Mouse (Mus musculus) adrenal gland, adult 8-10 months (tissue): ENCODE results near the gene Gm11492. TPM values are rescaled to one million over a fixed set of nuclear protein-coding genes. Genes with fewer than 3 reads are reported as not detected.

ENCODE experiments used
- DNase-seq: peaks from one replicate; pipeline ENCODE4 v3.0.0; 2022
- total RNA-seq, 4 experiments: library from RNA; stranded (reverse); gene quantifications; 2 replicates each; pipeline ENCODE4 v1.2.4; 2022

Gene Gm11492
- not detected for total RNA-seq

DNA sequence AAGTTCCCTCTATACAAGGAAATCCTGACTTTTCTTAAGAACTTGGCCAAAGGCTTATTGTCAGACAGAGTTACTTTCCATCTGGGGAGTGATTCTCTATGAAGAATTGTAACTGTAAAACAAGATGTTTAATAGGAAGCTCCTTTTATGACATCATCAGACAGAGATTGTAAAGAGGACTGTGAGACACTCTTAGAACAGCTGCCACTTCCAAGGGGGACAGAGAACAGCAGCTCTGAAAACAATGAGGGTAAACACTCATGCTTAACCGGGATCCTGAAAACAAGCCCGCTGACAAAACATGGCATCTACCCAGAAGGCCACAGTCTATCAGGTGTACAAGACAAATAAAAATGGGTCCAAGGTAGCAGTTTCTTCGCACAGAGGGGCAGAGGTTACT is at the start of gene Gm11492:
Gene Gm11492, plus strand, starts transcription at position 153 of the 400 bp plus-strand sequence.
- DNase-seq, result no peak

DNA sequence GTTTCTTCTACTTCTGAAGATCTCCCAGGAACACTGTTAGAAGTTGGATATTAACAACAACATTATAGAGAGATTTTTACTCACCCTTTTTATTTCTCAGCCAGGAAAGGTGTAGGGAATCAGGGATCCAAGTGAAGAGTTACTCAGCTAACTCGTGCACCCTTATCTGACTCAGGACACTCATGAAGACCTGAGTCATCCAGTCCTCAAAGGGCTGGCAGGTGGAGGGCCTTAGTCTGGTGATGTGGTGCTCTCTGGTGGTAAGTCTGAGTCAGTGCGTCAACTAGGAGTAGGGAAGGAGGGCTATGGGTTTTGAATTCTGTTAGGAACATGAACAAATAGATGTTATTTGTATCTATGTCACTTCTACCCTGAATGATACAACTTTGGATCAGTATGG is 47.2 kb upstream of the Gm11492 start:
- DNase-seq, result peak; percentile 49

DNA sequence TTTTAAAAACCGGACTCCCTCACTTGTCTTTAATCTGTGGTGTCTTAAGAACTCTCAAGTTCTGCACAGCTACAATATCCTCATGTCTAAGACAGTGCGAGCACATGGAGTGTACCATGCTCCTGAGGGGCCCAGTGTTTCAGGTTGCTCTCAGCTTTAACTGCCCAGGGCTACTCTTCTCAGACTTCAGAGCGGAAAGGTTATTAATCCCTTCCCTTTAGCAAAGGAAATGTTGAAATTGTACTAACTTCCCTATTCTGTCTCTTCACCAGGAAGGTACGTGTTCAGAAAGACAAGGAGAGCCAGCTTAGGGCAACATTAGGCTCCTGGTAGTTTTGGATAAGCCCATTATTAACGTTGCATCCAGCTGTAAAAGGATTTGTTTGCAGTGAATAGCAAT is 43.0 kb upstream of the Gm11492 start:
- no peak for DNase-seq

DNA sequence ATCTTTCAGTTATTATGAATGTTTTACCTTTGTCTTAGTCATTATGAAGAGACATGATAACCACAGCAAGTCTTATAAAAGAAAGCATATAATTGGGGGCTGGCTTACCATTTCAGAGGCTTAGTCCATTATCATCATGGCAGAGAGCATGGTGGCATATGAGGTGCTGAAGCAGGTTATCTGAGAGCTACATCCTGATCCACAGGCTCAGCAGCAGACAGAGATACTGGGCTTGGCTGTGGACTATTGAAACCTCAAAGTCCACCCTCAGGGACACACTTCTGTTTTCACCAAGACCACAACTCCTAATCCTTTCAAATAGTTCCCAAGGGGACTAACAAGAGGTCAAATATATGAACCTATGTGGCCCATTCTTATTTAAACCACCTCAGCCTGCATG is 42.5 kb upstream of the Gm11492 start:
- no peak for DNase-seq

DNA sequence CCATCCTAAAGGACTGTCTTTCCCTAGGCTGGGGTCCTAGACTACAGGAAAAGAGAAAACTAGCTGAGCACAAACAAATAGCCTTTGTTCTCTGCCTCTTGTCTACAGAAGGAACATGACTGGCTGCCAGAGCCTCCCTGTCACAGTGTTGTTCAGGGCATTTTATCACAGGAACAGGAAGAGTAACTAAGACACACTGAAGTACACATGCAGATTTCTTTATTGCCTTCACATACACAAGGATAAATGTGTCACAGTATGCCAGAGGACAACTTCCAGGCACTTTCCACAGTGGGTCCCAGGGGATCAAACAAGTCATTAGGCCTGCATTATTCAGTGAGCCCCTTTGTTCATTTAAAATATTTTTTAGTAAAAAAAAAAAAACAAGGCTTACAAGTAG is 41.7 kb upstream of the Gm11492 start:
- no peak for DNase-seq

DNA sequence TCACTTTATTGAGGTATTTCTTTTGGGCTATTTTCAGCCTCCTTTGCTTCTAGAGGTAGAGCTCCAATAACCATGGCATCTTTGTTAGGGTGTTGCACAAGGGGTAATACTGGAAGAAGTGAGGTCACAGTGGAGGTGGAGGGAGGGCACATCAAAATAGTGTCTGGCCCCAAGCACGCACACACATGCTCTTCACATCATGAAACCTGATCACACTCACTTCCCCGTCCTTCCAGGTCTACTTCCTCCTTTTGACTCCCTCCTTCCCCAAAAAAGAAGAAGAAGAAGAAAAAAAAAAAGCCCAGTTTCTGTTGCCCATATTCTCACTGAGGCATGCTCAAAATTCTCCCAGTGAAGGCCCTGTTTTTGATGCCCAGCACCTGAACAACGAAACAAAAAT is 39.1 kb upstream of the Gm11492 start:
- no peak for DNase-seq

DNA sequence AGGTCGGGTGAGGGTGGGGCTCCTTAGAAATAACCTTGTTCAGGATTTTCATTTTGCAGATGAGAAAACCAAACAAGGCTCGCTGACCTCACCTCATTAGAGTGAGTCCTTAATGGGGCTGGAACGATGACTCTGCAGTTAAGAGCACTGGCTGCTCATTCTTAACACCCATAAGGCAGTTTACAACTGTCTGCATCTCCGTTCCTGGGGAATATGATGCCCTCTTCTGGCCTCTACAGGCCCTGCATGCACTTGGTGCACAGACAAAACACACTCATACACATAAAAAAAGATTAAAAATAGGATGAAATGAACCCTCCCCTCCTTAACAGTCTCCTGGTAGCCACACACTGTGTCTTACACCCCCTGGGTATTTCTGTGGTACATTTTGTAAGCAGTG is 38.5 kb upstream of the Gm11492 start:
- DNase-seq, result no peak

DNA sequence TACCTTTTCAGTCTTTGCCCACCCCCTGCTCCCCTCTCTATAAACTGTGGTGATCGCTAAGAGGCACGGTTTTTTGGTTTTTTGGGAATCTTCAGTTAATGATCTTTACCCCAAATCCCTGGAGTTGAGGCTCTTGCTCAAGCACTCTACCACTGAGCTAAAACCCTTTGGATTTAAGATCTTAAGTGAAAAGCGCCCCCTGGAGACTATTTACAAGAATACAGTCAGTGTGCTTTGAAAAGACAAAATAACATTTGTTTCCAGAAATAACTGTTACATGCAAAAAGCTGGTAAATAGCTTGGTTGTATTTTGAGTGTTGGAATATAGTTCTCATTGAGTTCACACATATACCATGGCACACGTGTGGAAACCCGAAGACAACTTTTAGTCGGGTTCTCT is 34.8 kb upstream of the Gm11492 start:
- no peak for DNase-seq

DNA sequence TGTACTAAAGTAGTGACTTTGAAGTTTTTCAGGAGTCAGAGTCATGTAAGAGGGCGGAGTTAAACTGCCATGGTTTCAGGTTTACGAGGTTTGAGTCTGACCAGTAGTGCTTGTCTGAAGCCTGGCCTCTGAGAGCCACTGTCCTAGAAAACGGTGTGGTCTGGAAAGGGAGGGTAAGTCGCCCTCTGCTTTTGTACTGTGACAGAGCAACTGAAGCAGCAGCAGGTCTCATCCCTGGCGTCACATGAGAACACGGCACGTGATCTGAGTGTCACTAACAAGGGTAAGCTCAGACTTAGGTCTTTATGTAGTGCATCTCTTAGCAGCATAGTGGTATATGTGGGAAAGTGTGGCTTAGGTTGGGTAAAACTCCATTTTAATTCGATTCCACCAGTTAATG is 24.2 kb upstream of the Gm11492 start:
- DNase-seq, result no peak

DNA sequence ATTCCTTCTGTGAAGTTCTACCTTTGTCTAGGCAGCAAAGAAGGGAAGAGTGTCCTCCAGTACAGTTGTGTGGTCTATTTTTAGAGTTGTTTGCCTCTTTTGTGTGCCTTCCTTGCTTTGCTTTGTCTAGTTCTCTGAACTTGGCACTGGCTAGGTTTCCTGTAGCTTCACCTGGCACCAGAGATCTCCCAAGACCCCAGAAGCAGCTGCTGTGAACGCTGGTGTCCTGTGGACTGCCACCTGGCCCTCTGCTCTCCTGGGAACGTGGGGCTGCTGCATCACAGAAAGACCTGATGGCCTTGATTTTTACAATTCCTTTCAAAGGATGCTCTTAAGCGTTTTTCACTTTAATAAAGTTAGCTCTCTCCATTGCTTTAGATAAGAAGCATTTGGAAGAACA is 23.5 kb upstream of the Gm11492 start:
- no peak for DNase-seq

DNA sequence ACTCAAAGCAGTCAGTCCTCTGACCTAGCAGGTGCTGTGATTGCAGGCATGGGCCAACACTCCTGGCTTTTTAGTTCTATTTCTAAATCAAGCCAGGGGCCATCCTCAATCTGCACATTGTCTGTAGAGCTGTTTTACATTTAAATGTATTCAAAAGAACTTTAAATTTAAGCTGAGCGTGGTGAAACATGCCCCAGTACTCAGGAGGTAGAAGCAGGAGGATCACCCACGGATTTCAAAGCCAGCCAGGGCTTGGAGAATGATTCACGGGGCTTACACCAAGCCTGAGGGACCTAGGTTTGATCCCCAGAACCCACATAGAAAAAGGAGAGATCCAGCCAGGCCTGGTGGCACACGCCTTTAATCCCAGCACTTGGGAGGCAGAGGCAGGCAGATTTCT is 13.1 kb upstream of the Gm11492 start:
- DNase-seq, result no peak

DNA sequence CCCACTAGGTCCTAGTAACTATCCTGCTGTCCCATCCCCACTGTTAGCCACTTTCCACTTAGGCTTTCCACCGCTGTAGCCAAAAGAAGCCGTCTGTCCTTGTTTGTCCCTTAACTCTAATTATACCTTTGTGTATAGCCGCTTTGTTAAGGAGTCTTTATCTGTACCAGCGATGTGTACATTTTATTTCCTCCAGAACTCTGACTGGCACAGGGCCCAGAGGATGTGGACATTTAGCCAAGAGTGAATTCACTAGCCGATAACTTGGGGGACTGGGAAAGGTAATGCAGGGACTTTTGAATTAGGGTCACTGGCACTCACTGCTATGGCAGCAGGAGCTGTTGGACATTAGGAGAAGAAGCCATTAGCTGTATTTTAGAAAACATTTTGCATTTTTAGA is 12.1 kb upstream of the Gm11492 start:
- no peak for DNase-seq

DNA sequence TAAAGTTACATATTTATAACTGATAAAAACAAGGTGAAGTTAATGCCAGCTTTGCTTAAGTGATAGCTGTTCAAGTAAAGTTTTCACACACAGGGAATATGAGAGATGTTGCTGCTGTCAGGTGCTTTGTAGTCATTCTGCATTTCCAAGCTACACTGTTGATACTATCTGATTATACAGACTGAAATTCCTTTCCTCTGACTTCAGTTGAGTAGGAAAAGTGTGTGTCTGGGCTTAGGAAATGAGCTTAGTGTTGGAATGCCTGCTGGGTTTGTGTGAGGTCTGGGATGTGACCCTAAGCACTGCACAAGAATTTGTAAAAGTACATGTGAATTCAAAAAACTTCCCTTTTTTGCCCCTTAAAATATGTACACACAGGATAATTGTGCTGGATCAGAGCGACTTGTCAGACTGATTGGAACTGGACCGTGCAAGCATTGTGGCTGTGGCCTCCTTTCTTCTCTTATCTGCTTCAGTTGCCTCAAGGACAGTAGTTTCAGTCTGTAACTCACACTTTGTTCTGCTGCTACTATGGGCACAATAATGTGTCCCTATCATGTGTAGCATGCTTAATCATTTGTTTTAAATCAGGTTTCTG is 11.2 kb upstream of the Gm11492 start:
- DNase-seq, result no peak

DNA sequence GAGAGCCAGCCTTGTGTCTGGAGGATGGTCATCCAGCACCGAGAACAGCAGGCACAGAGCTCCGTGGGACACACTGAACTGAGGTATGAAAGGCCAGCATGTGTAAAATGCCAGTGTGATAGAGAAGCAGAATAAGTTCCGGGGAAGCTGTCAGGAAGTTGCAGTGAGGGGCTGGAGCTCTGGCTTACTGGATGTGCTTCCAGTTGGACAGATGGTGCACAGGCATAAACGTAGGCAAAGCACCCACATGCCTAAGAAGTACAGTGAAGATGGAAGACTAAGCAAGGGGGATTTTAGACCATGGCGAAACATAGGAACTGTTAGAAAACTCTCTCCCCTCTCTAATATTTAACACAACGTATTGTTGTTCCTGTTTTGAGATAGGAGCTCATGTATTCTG is 5.2 kb upstream of the Gm11492 start:
- DNase-seq, result no peak

DNA sequence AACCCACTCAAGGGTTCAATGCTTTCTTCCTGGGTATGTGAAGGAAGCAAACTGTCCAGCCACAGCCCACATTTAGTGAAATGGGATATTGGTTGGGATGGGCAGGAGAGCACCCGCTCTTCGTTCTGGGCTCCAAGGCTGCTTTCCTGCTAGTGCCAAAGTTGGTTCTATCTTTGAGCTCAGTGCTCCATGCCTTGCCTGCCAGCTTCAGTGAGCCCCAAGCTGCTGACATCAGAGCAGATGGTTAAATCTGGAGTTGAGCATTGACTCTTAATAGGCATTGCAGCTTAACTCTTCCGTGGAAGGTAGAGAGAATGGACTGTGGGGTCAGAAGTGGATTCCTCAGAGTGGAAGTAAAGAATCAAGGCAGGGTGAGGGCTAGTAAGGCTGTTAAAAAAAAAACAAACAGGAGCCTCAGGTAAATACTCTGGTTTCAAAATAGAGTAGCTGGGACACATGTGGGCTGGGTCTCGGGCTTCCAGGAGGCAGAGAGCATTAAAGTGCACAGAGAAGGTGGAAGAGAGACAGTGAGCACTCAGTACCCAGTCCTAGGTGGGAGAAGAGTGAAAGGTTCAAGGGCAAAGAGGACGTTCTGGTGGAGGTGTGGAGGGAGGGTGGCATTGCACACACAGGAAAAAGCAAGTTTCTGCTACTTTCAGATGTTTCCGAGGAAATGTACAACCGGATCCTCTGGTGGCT is 2.0 kb downstream of the Gm11492 start, which contains the start of gene Sept4:
Gene Sept4, plus strand, starts transcription at position 649 of the 699 bp plus-strand sequence.
- no peak for DNase-seq

DNA sequence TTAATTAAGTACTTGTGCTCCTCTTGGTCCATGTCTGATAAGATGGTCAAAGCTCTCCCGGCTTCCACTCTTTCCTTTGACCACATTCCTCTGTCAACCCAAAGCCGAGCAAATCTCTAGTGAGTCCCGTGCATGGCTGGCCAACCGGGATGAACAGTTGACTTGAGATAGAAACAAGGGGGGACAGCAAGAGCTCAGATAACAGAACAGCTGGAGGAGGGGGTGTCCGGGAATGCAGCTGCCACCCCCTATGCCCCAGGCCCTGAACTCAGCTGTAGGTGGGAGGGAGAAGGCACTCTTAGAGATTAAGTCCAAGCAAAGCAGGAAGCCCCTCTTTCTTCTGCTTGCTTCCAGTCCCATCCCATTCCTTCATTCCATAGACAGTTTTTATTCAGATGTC is 4.3 kb downstream of the Gm11492 start:
- DNase-seq, result no peak

DNA sequence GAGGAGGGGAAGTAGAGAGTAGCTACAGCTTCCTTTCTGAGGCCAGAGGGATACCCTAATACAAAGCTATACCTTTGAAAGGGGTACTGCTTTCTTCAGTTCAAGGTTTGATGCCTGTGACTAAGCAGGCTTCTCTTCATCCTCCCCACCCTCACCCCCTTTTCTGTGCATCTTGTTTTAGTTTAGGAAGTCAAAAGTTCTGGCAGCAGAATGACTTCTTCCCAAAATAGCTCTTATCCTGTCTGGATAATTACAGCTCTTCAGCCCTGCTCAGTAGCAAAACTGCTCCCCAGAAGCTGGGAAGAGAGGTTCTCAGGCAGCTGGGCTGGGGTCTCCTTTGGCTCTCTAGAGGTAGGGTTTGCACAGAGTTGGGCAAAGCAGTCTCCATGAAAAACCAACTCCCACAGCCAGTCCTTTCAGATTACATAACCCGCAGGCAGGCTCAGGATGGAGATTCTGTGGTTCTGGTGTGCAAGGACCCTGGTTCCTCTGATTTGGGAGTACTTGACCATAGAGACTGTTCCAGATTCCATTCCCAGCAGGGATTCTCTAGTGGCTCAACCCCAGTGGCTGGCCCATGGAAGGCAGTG is 5.0 kb downstream of the Gm11492 start:
- DNase-seq, result no peak

DNA sequence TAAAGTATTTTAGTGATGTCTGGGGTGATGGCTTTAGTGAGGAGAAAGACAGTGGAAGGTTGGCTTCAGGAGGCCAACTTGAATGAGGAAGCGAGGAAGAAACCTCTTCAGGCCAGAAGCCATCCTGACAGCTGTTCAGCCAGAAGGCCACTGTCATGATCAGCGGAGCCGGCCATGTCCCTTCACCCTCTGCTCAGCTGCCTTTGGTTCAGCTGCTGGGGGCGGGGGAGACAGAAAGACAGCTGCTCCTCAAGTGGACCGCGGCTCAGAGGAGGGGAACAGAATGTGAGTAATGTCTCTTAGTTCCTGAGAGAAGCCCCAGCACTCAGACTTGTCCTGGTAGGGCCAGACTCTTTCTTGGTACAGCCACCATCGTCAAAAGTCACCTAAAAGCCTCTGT is 7.3 kb downstream of the Gm11492 start:
- no peak for DNase-seq

DNA sequence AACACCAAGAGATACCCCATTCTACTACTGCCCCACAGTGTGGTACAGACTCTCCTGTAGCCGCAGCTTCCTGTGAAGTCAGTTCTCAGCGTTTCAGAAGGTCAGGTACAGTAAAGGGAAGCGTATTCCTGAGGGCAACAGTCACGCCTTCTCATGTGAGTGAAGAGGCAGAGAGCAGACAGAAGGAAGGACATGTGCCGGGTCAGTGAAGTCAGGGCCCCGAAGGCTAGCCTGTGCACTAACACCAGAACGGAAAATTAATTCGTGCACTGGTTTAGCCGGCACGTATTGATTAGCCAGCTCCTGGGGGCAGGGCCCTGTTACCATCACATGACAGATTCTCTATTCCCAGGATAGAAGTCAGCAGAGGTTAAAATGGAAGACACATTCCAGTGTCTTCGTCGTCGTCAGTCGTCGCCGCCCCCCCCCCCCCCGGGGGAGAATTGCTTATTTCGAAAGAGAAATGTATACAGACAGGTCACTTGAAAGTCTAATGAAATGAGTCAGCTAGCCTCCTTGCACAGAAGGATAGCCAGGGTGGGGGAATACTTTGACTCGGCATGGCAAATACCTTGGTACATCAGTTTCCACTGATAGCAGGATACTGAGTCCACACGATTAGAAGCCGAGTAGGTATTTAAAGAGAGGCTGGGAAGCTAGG is 8.2 kb downstream of the Gm11492 start:
- DNase-seq, result no peak

DNA sequence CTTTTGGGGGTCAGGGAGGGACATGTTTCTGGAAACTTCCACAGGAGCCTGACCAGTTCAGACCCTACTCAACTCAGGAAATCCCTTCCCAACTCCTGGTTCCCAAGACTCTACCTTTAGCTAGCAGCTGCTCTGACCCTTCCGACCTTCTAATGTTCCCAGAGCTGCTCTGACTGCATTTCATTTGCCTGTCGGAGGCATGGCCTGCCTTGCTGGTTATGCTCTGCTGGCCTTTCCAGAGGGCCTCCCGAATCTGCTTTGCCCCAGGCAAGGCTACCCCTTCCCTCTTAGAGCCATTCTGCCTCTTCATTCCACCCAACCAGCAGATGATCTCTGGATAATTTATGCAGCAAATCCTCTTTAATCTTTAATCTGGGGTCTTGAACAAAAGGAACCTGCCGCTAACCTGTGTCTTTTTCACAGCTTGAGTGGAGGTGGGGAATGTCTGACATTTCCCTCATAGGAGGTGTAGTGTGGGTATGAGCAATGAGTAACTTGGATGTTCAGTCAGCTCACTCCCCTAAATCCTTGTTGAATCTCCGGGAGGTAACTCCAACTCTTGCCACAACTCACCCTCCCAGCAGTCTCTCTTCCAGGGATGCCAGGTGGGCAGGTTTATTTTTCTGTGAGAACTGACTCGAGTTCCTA is 11.3 kb downstream of the Gm11492 start:
- no peak for DNase-seq

DNA sequence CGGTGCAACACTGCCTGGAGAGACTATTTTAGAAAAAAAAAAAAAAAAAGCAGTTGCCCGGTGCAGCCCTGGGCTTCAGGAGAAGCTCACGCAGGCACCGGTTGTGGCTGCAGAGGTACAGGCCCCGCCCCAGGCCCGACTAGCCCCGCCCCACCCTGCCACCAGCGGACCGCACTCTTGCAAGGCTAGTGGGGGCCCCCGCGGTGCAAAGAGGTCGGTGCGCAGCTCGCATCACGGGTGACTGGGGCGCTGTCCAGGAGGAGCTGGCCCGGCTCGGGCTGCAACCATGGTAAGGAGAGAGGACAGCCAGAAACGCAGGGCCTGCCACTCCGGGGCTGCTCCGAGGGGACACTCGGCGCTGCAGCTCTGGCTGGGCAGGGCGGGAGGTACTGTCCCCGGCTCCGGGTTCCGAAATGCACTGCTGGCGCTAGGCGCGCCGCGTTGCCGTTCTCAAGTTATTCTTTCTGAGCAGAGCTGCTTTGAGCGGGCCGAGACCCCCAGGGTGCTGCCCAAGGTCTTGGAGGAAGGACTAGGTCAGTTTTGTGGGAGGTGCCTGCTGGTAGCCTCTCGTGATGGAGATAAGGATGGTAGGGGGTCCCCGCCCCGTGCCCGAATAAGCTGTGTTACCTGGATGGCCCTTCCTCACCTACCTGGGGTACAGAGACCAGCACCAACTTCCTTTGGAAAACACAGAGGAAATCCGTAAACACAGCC is 12.0 kb downstream of the Gm11492 start:
- DNase-seq, result peak; percentile 63

DNA sequence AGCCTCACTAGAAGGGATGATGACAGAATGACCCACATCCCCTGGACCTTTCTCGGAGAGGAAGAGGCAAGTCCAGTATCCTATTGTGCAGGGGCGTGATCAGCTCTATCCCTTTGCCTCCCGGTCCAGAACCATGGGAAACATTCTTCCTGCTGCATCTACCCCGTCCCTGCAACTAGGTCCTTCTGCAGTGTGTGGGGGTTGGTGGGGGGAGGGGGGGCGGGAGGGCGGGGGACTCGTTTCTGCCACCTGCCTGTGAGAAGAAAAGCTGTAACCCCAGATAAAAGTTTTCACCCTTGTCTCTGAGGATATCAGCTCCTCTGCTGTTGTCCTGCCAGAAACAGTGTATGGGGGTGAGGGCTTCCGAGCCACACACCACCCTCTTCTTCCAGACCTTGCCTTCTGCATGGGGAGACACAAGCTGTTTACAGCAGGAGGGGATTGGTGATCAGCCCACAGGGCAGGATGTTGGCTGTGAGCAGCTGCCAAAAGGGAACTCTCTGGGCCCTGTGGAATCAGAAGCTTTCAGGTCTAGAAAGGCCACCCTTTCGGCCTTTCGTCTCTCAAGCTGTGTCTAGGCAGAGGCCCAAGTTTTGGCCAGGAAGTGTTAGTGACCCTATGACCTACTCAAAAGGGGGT is 12.6 kb downstream of the Gm11492 start:
- no peak for DNase-seq
